Mouse (Mus musculus) right cerebral cortex, adult 18-20 months (tissue): ENCODE data around the gene Tmem87a.

ENCODE experiments used
- DNase-seq: peaks from one replicate; pipeline ENCODE4 v3.0.0; 2022; ENCODE audit warnings: mixed read lengths

The Tmem87a gene

DNA sequence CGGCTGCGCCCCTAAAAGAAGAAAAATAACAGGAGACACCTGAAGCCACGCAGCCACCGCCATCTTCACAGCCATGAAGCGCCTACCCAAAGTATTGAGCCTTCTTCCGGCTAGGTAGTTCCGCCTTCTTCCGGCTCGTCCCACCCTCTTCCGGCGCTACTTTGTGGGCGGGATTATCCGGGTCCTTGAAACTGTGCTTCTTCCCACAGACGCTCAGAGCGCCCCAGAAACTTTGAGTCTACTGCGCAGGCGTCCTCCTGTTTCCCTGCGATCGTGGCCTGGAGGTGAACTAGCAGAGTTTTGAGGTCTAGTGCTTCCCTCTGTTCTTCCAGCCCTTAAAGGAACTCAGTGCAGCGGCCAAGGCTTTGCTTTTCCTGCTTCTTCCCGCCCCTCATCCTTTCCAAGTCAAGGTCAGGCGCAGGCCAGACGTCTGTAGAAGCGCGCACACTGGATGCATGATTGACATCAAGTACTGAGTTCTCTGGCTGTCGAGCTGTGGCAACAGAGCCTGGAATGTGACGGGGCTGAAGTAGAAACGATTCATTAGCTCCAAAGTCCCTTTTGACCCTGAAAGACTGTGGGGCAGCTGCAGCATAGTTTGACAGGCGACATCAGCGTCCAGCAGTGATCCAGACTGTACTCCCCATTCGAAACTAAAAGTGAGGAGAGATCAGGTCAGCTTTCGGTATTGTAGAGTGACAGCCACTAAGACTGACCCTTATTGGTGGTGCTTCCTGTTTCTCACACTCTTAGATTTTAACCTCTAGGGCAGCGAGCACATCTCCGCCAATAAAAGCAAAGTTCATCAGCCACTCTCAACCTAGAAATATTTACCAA lies at the start of gene Tmem87a:
Gene Tmem87a (minus strand): TSS at position 128 of the 837 bp plus-strand sequence.
- peak; percentile 98 for DNase-seq

DNA sequence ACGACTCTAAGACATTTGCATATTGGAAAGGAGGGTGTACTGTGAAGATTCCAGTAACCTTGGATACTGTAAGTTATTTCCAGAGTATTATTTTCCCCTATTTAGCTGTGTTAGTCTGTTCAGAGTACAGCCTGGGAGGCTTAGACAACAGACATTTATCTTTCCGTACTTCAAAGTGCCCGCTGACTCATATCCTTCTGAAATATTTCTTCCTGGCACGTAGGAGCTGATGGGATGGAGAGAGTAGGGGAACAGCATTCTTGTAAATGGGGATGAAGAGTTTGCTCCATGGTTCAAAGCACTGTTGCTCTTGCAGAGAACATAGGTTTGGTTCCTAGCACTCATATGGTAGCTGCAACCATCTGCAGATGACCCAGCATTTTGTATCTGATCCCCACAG lies 48.7 kb upstream of the Tmem87a start:
- DNase-seq, result no peak

DNA sequence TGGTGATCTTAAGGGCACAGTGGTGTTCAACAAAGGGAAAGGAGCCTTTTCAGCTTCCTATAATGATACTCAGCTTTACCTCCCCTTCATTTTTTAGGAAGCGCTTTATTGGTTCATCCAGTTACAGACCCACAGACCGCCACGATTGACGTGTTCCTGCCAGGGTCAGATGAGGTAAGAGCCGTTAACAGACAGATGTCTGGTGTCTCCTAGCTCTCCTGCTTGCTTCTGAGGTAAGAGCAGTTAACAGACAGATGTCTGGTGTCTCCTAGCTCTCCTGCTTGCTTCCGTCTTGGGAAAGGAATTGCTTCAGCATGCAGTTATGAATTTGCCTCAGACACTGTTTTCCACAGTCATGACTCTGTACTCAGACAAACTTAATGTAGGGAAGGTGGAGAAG lies 46.8 kb upstream of the Tmem87a start:
- DNase-seq, result no peak

DNA sequence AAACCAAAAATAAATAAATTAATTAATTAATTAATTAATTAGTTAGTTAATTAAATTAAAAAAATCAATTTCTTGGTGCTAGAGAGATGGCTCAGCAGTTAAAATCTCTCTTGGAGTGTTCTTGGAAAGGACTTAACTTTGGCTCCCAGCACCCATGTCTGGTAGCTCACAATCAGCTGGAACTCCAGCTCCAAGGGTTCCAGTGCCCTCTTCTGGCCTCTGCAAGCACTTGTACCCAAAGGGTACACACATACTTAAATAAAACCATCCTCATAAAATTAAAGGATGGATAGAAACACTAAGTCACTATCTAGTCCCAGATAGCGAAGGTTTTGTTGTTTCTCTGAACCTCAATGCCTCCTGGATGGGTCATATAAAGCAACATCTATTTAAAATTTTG lies 43.4 kb upstream of the Tmem87a start:
- DNase-seq, result no peak

DNA sequence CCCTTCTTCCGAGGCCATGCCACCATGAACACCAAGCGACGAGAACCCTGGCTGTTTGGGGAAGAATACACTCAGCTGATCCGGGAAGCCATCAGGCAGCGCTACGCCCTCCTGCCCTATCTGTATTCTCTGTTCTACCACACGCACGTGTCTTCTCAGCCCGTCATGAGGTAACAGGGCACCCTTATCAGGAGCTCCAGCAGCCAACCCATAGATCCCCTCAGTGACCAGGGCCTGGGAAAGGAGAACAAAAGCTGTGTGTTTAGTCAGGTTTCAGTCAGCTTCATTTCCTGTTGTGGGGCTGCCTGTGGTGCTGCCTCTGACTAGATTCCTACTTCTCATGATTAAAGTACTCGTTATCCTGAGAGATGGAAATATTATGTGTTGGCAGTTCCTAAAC lies 42.5 kb upstream of the Tmem87a start:
- no peak for DNase-seq

DNA sequence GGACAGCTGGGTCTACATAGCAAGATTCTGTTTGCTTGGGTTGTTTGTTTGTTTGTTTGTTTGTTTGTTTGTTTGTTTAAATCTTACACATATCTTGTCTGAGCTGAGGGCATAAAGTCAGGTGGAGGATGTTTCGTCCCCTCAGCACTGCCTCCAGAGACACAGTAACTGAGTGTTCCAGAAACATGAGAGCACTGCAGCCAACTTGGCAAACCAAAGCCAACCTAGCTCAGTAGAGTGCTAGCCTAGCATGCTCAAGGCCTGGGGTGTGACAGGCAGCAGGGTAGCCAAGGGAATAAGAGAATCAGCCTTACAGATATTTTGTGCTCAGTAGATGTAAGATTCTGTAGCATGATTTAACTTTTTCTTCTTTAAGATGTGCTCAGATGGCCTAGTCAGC lies 40.6 kb upstream of the Tmem87a start:
- DNase-seq, result no peak

DNA sequence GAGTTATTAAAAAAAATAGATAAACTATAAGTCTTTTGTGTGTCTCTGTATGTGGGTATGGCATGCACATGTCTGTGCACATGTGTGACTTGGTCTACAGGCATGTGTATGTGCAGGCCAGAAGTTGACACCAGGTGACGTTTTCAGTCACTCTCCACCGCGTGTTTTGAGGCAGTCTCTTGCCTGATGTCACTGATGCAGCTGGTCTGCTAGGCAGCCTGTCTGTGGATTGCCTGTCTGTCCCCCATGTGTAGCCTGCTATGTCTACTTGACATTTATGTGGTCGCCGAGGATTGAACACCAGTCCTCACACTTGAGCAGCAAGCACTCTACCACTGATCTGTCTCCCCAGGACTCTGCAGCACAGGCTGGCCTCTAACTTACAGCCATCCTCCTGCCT lies 20.5 kb upstream of the Tmem87a start:
- no peak for DNase-seq

DNA sequence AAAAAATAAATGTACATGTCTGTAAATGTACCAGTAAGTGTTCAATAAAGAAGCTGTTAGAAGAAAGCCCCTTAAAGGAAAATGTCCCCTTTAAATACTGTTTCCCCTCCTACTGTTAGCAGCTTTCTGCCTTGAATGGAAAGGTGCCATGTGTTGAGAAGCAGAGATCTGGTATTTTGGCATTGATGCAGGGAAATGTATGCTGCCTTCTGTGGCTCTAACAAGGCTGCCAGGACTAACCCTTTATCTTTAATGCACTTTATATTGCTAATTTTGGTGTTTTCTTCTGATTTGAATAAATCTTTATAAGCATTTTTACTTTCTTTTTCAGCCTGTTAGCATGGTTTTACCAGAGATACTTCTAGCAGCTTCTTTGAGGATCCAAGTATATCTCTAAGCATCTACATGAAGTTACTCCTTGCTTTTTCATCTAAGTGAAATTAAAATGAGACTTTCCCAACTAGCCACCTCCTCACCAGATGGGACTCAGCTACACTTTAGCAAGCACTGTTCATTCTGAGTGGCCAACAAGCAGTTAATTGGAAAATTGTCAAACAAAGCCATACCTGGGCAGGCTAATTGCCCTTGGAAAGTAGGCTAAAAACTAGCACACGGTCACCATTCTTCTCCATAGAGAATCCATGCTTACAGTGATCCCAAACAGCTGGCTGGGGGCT lies 11.0 kb upstream of the Tmem87a start:
- DNase-seq, result peak; percentile 24

DNA sequence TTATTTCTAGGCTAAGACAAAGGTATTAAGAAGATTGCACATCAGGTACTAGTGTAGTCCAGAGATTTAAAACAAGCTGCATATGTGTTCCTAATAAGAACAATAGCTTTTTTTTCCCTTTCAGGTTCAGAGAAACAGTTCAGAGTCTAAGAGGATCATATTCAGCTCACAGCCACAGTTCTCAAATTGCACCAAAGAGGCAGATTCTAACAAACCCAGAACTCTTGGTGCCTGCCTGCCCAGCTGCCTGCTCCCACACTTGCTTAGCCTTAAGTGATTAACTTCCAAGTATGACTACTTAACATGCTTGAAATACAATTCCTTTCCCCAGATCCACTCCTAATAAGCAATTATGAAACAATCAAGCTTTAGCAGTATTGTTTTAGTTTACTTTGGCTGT lies 10.2 kb upstream of the Tmem87a start:
- DNase-seq, result no peak

DNA sequence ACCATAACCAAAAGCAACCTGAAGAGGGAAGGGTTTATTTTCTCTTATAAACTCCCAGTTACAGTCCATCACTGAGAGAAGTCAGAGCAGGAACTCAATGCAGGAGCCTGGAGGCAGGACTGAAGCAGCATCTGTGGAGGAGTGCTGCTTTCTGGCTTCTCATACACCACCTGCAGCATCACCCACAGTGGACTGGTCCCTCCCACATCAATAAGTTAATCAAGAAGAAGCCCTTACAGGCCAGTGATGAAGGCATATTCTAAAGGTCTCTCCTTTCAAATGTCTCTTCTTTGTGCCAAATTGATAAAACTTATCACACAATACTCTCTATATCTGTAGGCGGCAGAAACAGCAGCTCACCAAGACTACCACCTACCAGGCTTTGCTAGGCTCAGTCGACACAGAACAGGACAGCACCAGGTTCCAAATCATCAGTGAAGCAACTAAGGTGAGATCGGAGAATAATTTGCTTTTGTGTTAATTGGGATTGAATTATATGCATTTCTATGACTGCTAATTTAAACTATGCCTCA lies 7.2 kb upstream of the Tmem87a start:
- no peak for DNase-seq

DNA sequence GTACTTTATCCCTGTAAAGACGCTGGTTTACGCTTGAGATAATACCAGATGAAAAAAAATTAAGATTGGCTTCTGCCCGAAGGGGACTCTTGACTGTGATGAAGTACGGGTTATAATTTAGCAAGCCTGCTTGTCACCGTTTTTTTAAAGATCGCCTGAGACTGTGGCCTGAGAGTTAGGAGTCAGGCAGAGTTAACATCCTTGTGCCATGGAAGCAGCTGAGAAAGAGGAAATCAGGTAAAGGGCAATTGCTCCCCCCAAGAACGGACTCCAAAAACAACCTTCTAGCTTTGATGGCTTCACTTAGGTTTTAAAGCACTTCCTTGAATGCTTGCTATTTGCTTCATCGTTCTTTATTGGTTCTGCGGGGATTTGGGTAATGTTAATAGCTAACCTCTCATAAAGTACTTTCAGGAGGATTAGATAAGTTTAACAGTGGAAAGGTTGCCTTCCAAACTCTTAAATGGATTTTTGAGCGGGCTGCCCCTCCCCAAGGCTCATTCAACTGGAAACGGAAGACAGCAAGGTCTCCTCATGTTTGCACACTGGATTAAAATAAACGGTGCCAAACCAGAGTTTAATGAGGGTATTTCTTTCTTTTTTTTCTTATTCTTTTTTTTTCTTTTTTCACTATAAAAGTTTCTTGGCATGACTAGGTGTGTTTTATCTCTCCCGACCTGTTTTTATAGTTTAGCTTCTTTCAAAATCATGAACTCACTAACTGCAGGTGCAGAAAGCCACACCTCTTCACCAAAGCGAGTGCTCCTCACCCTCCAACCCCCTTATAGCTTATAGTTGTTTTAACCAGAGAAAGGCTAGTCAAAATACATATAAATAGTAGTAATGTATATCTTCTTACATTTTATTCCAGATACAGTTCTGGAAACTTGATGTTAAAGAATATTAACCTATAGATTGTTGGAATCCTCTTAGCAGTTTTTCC lies 1.2 kb upstream of the Tmem87a start:
- no peak for DNase-seq

DNA sequence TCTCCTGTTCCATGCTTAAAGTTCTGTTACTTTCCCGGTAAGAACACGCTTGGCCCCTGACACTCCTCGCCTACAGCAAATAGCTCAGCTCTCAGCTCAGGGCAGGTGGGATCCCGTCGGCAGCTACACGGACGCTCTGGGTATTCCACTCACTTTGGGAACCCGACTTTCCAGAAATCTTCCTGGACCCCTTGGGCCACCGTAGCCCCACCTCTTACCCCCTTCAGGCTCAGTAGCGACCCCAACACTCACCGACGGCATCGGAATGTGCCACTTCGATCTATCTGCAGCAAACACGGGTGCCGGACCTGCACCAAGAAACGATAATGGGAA lies 294 bp downstream of the Tmem87a start, which contains the start of gene Ganc:
Gene Ganc (plus strand): TSS at position 244 of the 333 bp plus-strand sequence.
- DNase-seq, result no peak

DNA sequence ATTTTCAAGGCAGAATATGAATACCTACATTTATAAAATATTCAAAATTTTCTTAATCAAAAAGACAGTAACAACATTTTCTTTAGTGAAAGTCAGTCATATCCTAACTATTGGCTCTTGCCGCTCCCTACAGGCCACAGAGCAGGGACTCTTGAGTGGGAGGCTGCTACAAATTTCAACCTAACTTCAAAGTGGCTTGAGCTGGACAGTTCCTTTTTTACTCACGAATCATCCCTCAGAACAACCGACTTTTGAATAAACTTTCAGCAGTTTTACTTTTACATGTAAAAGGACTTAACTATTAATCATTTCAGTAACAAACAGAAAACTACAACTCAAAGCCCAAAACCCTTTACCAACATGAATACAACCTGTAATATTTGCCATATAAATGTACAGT lies 1.1 kb downstream of the Tmem87a start:
- DNase-seq, result no peak

DNA sequence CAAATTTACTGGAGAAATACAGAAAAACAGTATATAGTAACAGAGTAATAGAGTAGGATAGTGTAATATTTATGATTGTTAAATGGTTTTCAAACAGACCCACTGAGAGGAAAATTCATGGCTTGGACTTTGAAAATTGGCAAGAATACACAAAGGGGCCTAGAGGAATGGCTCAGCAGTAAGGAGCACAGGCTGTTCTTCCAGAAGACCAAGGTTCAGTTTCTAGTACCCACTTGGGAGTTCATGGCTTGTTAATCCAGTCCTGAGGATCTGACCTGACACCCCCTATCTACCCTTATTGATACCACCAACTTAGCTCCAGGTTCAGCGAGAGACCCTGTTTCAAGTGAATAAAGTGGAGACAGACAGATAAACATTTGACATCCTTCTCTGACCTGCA lies 6.0 kb downstream of the Tmem87a start:
- DNase-seq, result no peak

DNA sequence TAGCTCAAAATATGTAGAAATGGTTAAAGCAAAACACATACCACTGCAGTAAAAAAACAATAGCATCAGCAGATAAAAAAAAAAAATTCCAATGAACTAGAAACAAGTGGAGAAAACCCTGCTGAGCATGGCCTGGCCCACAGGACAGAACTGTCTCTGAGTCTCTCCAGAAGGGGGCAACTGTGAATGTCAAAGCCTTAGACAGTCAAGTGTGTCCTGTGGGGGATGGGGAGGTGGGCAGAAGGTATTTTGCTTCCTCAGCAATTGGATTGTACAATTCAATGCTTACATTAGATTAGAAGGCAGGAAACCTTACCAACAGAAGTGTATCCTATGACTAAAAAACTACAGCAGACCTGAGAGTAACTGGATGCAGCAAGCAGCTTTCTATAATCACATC lies 11.5 kb downstream of the Tmem87a start:
- no peak for DNase-seq

DNA sequence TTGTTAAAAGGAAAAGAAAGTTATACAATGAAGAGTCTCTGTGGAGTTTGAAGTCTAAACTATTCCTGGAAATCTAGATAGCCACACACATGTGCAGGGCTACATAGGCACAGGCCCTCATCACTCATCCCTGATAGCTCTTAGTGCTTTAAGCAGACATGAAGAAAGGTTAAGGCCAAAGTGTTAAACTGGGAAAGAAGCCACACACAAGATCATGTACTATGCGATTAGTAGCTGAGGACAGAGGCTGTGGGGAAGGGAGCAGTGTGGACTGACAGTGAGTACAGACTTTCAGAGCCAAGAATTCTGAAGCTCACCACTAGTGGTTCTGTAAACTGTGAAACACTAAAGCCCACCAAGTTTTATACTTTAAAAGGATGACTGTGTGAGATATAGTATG lies 13.0 kb downstream of the Tmem87a start:
- no peak for DNase-seq

DNA sequence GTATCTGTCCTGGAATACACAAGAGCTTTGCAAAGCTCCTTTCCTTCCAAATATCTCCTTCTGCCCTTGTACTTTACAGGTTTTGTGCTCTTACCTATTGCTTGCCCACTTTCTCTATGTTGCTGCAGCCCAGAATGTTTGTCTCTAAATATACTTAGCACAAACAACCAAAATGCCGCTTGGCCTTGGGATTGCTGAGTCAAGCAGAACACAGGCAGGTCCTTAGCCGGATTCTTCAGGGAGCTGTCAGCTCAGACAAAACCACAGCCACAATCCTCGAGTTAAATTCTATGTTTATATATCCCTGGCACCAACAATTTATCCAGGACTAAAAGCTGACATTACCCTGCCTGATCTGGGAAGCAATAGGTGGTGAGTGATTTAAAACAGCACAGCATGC lies 14.5 kb downstream of the Tmem87a start:
- no peak for DNase-seq

DNA sequence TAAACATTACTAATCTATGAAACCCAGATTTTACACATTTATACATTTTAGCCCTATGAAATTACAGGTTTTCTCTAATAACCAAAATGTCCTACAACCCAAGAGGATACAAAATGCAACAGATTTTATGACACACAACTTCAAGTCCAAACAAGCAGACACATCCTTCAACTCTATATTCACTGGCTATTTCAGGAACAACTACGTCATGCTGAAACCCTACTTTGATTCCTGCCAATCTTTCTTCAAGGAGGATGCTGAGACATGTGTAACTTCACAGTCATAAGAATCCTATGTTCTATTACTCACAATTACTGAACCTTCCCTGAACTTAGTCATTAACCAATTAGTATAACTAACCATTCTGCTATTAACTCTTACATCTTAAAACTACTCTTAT lies 16.6 kb downstream of the Tmem87a start:
- no peak for DNase-seq

DNA sequence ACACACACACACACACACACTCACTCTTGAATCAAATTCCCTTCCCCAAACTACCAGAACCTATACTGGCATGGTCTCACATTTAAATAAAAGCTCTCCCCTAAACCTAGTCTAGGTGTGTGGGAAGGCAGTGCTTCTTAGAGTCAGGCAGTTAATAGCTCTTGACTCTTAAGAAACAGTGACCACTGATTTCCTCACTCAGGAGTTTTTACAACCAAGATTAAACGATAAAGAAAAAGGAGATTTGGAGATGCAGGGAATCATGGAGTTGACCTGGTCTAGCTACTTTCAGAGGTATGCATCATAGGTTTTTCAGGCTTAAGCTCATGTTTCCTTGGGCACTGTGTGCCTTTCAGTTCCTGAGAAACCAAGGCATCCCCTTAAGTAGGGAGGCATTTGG lies 17.6 kb downstream of the Tmem87a start:
- no peak for DNase-seq

DNA sequence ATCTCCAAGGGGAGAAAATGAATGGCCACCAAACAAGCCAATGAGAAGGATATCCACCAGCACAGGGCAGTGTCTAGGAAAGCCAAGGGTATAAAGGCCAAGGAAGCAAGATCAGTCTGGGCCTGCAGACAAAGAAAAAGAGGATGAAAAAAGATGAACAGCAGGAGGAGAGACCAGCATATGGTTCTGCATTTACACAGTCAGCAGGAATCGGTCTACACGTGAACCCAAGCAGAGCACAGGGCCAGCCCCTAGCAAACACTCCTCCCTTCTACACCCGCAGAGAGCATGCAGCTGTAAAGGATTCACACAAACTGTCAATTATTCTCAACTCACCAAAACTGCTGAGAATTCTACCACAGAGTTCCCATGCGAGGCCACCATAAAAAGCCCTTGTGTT lies 30.1 kb downstream of the Tmem87a start:
- DNase-seq, result no peak

DNA sequence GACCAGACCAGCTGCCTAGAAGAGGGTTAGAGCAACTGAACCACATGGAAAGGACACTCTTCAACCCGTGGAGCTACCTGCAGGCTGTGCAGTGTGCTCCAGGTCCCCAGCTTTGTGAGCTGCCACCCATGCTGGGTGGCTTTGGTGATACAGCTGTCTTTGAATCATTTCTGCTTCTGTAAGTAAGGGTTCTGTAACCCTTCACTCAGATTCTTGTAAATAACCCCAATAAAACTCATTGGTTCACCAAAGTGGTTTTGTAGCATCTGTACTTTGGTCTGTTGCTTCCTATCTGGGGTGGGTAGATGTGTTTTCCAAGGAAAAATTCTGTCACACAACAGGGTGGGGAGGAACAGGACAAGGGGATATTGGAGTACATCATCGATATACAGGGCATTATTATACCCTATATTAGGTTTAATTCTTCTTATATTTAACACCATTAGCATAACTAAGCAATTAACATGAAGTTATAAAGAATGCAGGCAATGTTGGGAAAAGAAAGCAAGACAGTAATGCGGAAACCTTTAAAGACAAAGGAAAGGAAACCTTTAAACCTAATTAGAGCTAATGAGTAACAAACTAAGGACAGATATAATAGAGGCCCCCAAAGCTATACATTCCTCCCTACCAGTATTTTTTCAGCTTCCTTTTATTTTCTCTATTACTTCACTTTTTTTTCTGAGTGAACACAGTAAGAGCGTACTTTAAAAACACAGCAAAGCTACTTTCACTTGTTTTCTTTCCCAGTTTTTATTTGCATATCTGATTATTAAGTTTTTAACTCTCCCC lies 36.3 kb downstream of the Tmem87a start:
- no peak for DNase-seq

DNA sequence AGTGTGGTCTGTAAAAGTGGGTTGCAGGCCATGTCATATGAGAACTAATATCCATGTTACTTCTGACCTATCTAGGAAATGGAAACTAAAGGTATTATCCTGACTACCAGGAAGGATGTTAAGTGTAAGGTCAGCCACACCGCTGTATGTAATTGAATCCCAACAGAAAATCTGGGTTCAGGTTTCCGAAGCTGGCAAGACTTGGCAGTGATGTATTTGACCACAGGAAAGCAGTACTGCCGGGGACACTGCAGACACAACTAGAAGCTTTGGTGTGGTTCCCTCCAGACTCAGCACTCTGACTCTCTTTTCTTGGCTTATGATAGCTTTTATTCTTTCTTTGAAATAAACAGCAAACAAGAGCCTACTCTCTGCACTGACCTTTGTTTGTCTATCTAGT lies 37.4 kb downstream of the Tmem87a start:
- DNase-seq, result no peak
